Mouse (Mus musculus) gastrocnemius, adult 2 months (tissue): ENCODE measurements around the gene Clcnka. TPM values are rescaled to one million over a fixed set of nuclear protein-coding genes. Genes with fewer than 3 reads are reported as not detected.

Experiments used
- DNase-seq: peaks from one replicate; pipeline ENCODE4 v3.0.0; 2022
- H3K27ac ChIP-seq: fragments of 200-600 bp; 2 replicates; pipeline ENCODE4 v1.8.1; 2022; ENCODE audit warnings: mild to moderate bottlenecking
- H3K4me3 ChIP-seq: fragments of 200-600 bp; 2 replicates; pipeline ENCODE4 v1.8.1; 2022; ENCODE audit warnings: mild to moderate bottlenecking, moderate library complexity
- CTCF ChIP-seq: fragments of 200-600 bp; IDR thresholded peaks from 2 replicates; pipeline ENCODE4 v1.8.1; 2022; ENCODE audit warnings: antibody characterized with exemption, mild to moderate bottlenecking, moderate library complexity
- intact Hi-C: fragments of 180-260 bp; cut with DNase I; formaldehyde crosslinking; loops from one replicate; pipeline ENCODE4 v1.15.1; 2025
- total RNA-seq, 2 experiments: library from RNA; stranded (reverse); gene quantifications; 2 replicates each; pipeline ENCODE4 v1.2.3; 2021

Gene Clcnka
- total RNA-seq, 2 experiments from 2014 or later: not detected

DNA sequence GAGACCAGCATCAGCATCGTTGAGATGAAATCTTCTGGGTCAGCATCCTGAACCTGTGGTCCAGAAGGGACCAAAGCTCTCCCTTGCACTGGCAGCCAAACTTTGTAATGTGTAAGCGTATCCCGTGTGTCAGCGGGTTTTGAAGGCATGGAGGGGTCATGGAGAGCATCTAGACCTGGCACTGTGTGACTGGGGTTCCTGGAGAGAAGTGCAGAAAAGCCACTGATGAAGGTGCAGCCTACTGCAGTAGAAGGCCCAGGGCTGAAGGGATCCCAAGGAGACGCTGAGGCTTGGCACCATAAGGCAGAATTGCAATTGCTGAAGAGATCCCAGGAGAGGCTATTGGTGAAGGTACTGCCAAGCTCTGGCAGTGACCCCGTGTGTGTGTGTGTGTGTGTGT is 30.9 kb upstream of the Clcnka start:
- no peak overlapping the region for H3K27ac ChIP-seq
- intact Hi-C loops: no loop called here
- TF ChIP-seq CTCF: no peak
- no peak overlapping the region for H3K4me3 ChIP-seq
- no peak for DNase-seq

DNA sequence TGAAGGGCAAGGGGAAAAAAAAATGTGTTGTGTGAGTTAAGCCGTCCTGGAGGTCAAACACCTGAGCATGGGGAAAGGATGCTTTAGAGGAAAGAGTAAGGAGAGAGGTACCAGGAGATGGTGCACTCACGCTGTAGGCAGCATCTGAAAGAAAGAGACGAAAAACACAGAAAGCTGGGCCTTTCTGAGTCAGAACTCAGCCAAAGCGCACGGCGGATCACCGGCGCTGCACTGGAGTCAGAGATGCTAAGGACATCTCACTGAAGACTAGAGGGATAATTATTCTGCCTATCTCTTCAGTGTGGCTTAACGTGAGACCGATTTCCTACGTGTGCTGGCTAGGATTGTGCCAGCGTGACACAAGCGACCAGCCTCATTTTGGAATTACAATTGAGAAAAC is 29.4 kb upstream of the Clcnka start:
- Histone ChIP-seq H3K4me3 (no peak overlapping the region), H3K27ac (no peak overlapping the region)
- TF ChIP-seq CTCF: no peak
- intact Hi-C loops: no loop called here
- no peak for DNase-seq

DNA sequence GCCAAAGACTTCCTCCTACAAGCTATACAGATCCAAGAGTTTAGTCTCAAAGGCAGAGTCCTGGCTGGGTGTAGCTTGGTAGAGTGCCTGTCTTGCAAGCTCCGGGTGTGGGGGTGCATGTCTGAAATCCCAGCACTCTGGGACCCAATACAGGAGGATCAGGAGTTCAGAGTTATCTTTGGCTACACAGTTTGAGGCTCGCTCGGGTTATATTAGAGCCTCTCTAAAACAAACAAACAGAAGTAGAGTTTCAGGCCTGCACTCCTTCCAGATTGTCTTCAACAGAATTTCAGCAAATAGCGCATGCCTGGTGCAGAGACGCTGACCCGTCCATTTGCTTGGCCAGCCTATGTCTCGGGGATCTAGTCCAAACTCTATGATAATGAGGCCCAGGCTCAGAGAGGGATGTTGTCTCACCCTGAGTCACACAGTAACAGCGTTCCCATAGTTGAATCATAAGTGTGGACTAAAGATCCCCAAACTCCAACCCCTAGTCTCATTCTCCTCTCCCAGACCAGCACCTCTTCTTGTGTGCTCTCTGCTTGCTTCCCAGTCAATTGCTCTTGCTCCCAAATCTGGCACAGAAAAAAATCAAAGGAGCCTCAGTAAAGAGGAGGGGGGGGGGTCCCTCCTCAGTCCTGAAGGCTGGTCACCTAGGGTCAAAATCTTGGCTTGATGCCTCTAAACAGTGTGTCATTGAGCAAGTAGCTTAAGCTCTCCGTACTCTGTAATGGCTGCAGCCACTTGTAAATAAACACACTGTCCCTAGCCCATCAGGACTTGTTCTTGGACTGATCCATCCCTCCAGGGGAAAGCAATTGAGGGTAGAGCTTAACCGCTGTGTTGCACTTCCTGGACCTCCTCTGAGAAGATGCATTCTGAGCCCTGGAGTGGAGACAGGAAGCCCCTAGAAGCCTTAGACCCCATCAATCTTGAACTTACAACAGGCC is 28.5 kb upstream of the Clcnka start:
- intact Hi-C loops: loop anchor here (1.0 kb wide), 1 partner anchor 18 kb away; no protein-coding TSS in a partner anchor
- peak overlapping the region; percentile 74 for H3K4me3 ChIP-seq
- no peak for TF ChIP-seq CTCF
- H3K27ac ChIP-seq: peak overlapping the region; percentile 98
- no peak for DNase-seq

- peak; percentile 20; the same call in 1 of the 2 replicates for TF ChIP-seq CTCF
- H3K4me3 ChIP-seq: peak overlapping the region; percentile 74
- peak; percentile 83 for DNase-seq
- peak overlapping the region; percentile 98 for H3K27ac ChIP-seq
- intact Hi-C loops: loop anchor here (1.0 kb wide), 1 partner anchor 16 kb away; no protein-coding TSS in a partner anchor
Measured at GRCm38 (mm10) chr4:141425484-141426479, 27.3 kb upstream of the Clcnka start.

- intact Hi-C loops: no loop called here
- no peak for TF ChIP-seq CTCF
- peak overlapping the region; percentile 75 for H3K4me3 ChIP-seq
- H3K27ac ChIP-seq: peak overlapping the region; percentile 92
- DNase-seq: no peak
Measured at GRCm38 (mm10) chr4:141423691-141424431, 25.3 kb upstream of the Clcnka start.

DNA sequence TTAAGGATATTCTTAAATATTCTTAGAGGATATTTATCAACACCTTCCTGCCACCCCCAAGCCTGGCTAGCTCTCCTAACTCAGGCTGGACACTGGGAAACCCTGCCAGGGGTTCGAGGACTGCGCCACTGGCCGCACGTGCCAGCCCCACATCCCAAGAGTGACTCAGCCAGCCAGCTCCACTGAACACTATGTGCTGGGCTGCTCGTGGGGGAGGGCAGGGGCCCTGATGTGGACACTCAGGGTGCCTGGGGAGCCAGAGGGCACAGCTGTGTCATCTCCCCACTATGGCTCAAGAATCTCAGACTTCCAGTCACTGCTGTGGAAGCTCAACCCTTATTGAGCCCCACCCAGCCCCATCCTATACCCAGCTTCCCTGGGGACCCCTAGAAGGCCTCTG is 24.8 kb upstream of the Clcnka start:
- intact Hi-C loops: no loop called here
- Histone ChIP-seq H3K27ac (peak overlapping the region; percentile 92), H3K4me3 (peak overlapping the region; percentile 75)
- peak; percentile 72 for DNase-seq
- TF ChIP-seq CTCF: no peak

DNA sequence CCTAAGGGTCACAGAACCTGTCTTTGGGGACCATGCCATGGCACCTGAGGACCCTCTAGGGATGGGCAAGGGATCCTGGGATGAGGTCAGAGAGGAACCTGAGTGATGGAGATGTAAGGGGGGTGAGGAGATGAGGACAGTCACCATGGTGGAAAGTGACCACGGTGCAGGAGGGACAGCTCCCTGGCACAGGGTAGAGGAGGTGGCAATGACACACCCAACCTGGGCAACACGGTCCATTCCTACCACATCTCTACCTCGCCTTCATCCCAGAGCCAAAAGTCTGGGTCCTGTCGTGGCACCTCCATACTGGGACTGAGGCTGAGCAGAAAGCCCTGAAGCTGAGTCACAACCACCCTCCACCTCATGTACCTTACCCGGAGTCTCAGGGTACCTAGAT is 24.3 kb upstream of the Clcnka start:
- DNase-seq: no peak
- peak overlapping the region; percentile 75 for H3K4me3 ChIP-seq
- TF ChIP-seq CTCF: no peak
- peak overlapping the region; percentile 92 for H3K27ac ChIP-seq
- intact Hi-C loops: no loop called here

DNA sequence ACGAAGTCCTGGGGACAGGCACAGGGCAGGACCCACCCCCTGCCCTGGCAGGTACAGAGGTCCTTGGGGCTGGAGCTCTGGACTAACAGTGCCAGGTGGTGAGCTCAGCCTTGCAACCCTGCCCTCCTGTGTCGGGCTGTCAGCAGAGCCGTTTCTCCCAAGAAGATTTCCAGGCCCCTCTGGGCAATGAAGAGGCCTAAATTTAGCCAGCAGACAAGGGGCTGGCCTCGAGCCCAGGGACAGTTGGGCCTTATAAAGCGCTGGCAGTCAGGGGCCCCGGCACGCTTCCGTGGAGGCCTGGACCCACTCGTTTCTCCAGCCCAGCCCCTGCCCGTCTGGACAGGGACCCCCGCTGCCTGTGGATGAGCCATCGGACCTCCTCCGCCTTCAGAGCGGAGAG is 22.9 kb upstream of the Clcnka start:
- DNase-seq: peak; percentile 89
- intact Hi-C loops: no loop called here
- H3K4me3 ChIP-seq: peak overlapping the region; percentile 75
- H3K27ac ChIP-seq: peak overlapping the region; percentile 92
- peak; percentile 16; the same call in 1 of the 2 replicates for TF ChIP-seq CTCF

DNA sequence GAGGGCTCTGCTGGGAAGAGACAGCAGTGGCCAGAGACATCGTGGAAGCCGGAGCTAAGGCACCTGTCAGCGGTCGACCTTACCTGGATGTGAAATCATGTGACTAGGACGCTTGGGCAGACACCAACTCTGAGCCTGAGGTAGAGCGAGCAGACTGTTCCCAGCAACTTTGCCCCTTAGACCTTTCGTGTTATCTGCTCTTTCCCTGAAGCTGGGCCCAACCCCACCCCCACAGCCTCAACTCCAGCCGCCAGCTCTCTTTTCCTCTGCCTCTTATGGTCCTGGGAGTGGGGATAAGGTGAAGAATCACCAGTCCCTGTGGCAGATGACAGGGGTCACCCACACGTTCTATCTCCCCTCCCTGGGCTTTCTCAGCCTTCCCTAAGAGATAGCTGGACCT is 22.4 kb upstream of the Clcnka start:
- TF ChIP-seq CTCF: no peak
- no peak for DNase-seq
- intact Hi-C loops: no loop called here
- Histone ChIP-seq H3K27ac (peak overlapping the region; percentile 92), H3K4me3 (peak overlapping the region; percentile 75)

- intact Hi-C loops: no loop called here
- peak within 1 kb of the TSS; percentile 75 for H3K4me3 ChIP-seq
Measured at GRCm38 (mm10) chr4:141420192-141420829, 21.8 kb upstream of the Clcnka start, which contains the start of gene Hspb7. TSS of gene Hspb7 (plus strand) at chr4:141420779.

GRCm38 (mm10) chr4:141419398-141420191 is 21.1 kb upstream of the Clcnka start:
- intact Hi-C loops: no loop called here
- H3K27ac ChIP-seq: peak overlapping the region; percentile 92
- no peak overlapping the region for H3K4me3 ChIP-seq
- peak; percentile 61 for DNase-seq
- TF ChIP-seq CTCF: no peak

More at GRCm38 (mm10) chr4:141420192-141420829, 21.8 kb upstream of the Clcnka start, which contains the start of gene Hspb7:
- H3K27ac ChIP-seq: peak within 1 kb of the TSS; percentile 92
- DNase-seq: no peak
- TF ChIP-seq CTCF: no peak
